Mouse (Mus musculus) limb, embryonic 15.5 days (tissue): ENCODE data around the gene Gm20388. TPM values are rescaled to one million over a fixed set of nuclear protein-coding genes. Genes with fewer than 3 reads are reported as not detected.
"Not testable (repeated sequence)": the region's sequence is repeated elsewhere in the genome, so short reads cannot be mapped to it uniquely, and the experiment has no call there.

Experiments
- ATAC-seq: fragments of 200-750 bp; cut with Nextera tagmentation; 2 replicates; pipeline ENCODE4 v1.8.0; 2017; ENCODE audit warnings: low read depth, moderate TSS enrichment; ENCODE audit not compliant: insufficient number of reproducible peaks, low FRiP score, low TSS enrichment
- H3K27ac ChIP-seq: fragments of 300-500 bp; sonication (generic); 2 replicates; pipeline ENCODE4 v1.5.1; 2015; ENCODE audit warnings: moderate library complexity, mild to moderate bottlenecking, inconsistent platforms
- H3K27me3 ChIP-seq: fragments of 300-500 bp; sonication (generic); 2 replicates; pipeline ENCODE4 v1.6.1; 2015; ENCODE audit warnings: inconsistent platforms
- H3K36me3 ChIP-seq: fragments of 300-500 bp; sonication (generic); 2 replicates; pipeline ENCODE4 v1.6.1; 2015; ENCODE audit warnings: inconsistent platforms
- H3K4me1 ChIP-seq: fragments of 300-500 bp; sonication (generic); 2 replicates; pipeline ENCODE4 v1.6.1; 2015; ENCODE audit warnings: inconsistent platforms
- H3K4me2 ChIP-seq: fragments of 300-500 bp; sonication (generic); 2 replicates; pipeline ENCODE4 v1.6.1; 2015; ENCODE audit warnings: mild to moderate bottlenecking, inconsistent platforms
- H3K4me3 ChIP-seq: fragments of 300-500 bp; sonication (generic); 2 replicates; pipeline ENCODE4 v1.5.1; 2015; ENCODE audit warnings: mild to moderate bottlenecking, inconsistent platforms
- H3K9ac ChIP-seq: fragments of 300-500 bp; sonication (generic); 2 replicates; pipeline ENCODE4 v1.6.1; 2015; ENCODE audit warnings: inconsistent platforms
- H3K9me3 ChIP-seq: fragments of 300-500 bp; sonication (generic); 2 replicates; pipeline ENCODE4 v1.6.1; 2016; ENCODE audit warnings: inconsistent platforms
- WGBS: fragments of 180-500 bp; shearing (Covaris S2); methylation state at CpG from one replicate; pipeline ENCODE4 v1.1.7; 2015; 5-methylcytosine and 5-hydroxymethylcytosine counted together
- polyA plus RNA-seq: library from polyadenylated mRNA; unstranded; fragments of >200 nt; fragmentation: Nextera tagmentation; extraction: Ambion mirVana; gene quantifications from 2 replicates; pipeline ENCODE4 v1.2.1, GENCODE M21; 2015

Gm20388 gene
- polyA plus RNA-seq, 1 experiment from 2014 or later, result 4.9 TPM

GRCm38 (mm10) chr8:123203571-123203970, 3292.9 kb downstream of the Gm20388 start:
- H3K36me3 ChIP-seq, result peaks cover 46% of the 10 kb centered on the region
- no peak overlapping the region for H3K9ac ChIP-seq
- H3K27me3 ChIP-seq, result no peaks in the 10 kb centered on the region
- H3K4me1 ChIP-seq, result no peaks in the 10 kb centered on the region
- no peak overlapping the region for H3K4me2 ChIP-seq
- no peak overlapping the region for H3K4me3 ChIP-seq
- no peaks in the 10 kb centered on the region for H3K9me3 ChIP-seq
- ATAC-seq, result no peak
- WGBS, result 84% methylated on average over 3 of the region's 3 CpGs
- no peak overlapping the region for H3K27ac ChIP-seq

GRCm38 (mm10) chr8:123211876-123212275, 3301.2 kb downstream of the Gm20388 start:
- H3K27ac ChIP-seq, result 0 out of 2 replicates have a peak overlapping the region, but pooled peaks have one; percentile 51
- H3K4me1 ChIP-seq, result peaks cover 24% of the 10 kb centered on the region
- H3K4me3 ChIP-seq, result peak overlapping the region; percentile 98
- peaks cover 37% of the 10 kb centered on the region for H3K36me3 ChIP-seq
- H3K9ac ChIP-seq, result peak overlapping the region; percentile 97
- no peaks in the 10 kb centered on the region for H3K9me3 ChIP-seq
- H3K27me3 ChIP-seq, result no peaks in the 10 kb centered on the region
- peak overlapping the region; percentile 86 for H3K4me2 ChIP-seq
- 39% methylated on average over 10 of the region's 10 CpGs for WGBS
- no peak for ATAC-seq

DNA sequence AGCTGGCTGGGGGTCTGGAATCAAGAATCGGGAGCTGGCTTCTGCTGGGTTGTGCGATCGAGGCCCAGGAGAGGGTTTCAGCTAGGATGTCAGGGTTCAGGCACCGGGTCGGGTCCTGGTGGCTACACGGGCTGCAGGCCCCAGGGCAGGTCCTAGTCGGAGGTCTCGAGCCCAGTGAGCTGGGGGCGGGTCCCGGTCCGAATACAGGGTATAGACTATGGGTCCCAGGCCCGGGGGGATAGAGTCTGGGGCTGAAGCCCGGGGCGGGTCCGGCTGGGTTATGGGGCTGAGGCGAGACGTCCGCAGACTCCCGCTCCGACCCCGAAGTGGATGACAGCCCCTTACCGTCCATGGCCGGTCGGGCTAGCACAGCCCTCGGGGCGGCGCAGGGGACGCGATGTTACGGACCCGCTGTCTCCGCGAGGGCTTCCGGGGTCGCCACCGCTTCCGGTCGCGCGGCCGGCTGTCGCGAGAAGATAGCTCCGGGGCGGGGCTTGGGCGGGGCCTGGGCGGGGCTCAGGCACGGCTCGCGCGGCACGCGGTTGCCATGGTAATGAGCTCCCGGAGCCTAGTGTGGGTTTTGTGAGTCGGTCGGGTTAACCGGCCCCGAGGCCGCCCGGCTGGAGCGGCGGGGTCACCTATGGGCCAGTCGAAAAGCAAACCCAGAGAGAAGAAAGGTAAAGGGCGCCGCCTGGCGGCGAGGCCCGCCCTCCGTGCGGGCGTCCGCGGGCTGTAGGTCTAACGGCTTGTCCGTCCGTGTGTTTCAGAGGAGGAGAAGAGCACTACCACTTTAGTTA, 3301.9 kb downstream of the Gm20388 start, which contains the start of the genes Chmp1a and Spata33:
TSS of gene Chmp1a (minus strand) at position 443 of the 797 bp plus-strand sequence.
TSS of gene Spata33 (plus strand) at position 512 of the 797 bp plus-strand sequence.
- peaks cover 24% of the 10 kb centered on the region for H3K4me1 ChIP-seq
- no peaks in the 10 kb centered on the region for H3K9me3 ChIP-seq
- no peaks in the 10 kb centered on the region for H3K27me3 ChIP-seq
- peak within 1 kb of the TSS; percentile 97 for H3K9ac ChIP-seq
- H3K27ac ChIP-seq, result peak within 1 kb of the TSS; percentile 51
- WGBS, result 2% methylated on average over 63 of the region's 76 CpGs
- peaks cover 31% of the 10 kb centered on the region for H3K36me3 ChIP-seq
- ATAC-seq, result peak; percentile 89
- H3K4me2 ChIP-seq, result peak within 1 kb of the TSS; percentile 86
- H3K4me3 ChIP-seq, result peak within 1 kb of the TSS; percentile 98

GRCm38 (mm10) chr8:123213118-123213772, 3302.6 kb downstream of the Gm20388 start:
- no peak for ATAC-seq

DNA sequence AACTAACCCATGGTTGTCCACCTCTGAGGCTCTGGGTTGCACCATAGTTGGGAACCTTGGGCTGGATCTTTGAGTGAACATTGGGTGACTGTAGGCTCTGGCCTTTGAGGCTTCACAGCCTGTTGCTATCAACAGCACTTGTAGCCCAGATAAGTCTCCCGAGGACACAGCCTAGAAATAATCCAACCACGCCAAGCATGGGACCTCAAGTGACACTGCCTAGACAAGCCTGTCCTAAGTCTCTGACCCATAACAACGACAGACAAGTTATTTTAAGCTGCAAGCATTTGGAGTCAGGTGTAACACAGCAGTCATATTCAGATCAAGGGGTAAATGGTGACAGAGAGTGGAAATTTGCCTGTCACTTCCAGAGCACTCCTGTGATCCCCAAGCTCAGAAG, 3304.8 kb downstream of the Gm20388 start:
- Histone ChIP-seq H3K27me3 (no peaks in the 10 kb centered on the region), H3K4me3 (no peak overlapping the region), H3K36me3 (0 out of 2 replicates have a peak, but pooled peaks cover 1% of the 10 kb centered on the region), H3K27ac (no peak overlapping the region), H3K4me2 (no peak overlapping the region), H3K9ac (no peak overlapping the region), H3K4me1 (peaks cover 24% of the 10 kb centered on the region), H3K9me3 (no peaks in the 10 kb centered on the region)
- no peak for ATAC-seq
- WGBS, result 80% methylated on average over 3 of the region's 3 CpGs

More at GRCm38 (mm10) chr8:123213118-123213772, 3302.6 kb downstream of the Gm20388 start:
- Histone ChIP-seq H3K4me3 (peak overlapping the region; percentile 98), H3K9me3 (no peaks in the 10 kb centered on the region), H3K27me3 (no peaks in the 10 kb centered on the region), H3K4me1 (peaks cover 24% of the 10 kb centered on the region), H3K36me3 (peaks cover 23% of the 10 kb centered on the region), H3K4me2 (peak overlapping the region; percentile 86), H3K9ac (peak overlapping the region; percentile 97), H3K27ac (peak overlapping the region; percentile 43; the same call in 1 of the 2 replicates)
- 13% methylated on average over 22 of the region's 22 CpGs for WGBS

DNA sequence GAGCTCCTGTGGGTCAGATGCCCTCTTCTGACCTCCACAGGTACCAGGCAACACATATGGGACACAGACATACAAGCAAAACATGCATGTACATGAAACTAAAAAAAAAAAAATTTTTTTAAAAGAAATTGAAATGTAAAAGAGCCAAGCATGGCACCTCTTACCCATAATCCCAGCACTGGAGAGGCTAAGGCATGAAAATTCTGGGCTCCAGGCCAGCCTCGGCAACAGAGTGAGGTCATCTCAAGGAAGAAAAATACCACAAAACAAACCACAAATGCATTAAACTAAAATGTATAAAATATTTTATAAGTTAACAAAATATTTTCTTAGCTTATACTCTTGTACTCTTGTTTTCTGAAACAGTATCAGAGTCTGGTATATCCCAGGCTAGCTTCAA, 3310.3 kb downstream of the Gm20388 start:
- ATAC-seq, result no peak
- Histone ChIP-seq H3K9me3 (no peaks in the 10 kb centered on the region), H3K27me3 (no peaks in the 10 kb centered on the region), H3K4me3 (no peak overlapping the region), H3K4me2 (no peak overlapping the region), H3K27ac (no peak overlapping the region), H3K36me3 (no peaks in the 10 kb centered on the region), H3K9ac (no peak overlapping the region), H3K4me1 (peaks cover 14% of the 10 kb centered on the region)
- WGBS, result 39% methylated on average over 1 of the region's 1 CpGs

DNA sequence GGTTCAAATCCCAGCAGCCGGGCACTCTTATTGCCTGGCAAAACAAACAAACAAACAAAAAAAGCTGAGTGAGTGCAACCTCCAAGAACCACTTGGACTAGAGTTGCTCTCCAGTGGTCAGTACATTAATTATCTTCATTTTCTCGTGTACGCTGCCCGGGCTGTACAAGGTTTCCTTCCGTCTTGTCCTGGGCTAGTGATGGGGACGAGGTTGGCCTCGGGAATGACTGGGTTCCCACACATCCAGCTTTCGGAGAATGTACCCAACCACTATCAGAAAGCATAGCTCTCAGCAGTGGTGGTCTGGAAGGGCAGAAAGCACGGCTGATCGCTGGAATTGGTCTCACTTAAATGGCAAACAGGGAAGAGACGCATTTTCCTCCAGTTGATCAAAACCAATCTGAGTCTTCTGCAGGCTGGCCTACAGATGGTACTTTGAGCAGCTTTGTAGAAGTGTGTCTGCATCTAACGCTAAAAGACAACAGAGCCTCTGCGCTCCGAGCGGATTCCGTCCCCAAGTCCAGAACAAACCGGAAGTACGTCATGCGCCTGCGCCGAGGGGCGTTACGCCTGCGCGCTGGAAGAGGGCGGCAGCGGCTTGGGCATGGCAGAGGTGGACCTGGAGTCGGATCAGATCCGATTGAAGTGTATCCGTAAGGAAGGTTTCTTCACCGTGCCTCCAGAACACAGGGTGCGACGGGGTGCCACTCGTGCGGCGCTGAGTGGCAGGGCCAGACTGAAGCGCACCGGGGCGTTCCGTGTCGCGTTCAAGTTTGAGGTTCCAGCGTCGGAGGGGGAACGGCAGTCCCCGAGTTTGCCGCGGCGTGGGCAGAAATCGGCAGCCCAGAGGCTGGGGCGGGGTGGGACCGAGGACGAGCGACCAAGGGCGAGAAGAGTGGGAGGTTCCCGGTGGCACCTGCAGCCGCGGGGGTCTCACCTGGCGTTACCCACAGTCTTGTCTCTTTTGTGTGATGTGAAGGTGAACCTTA, 3313.9 kb downstream of the Gm20388 start, which contains the start of gene Cdk10:
TSS of gene Cdk10 (plus strand) at position 565 of the 989 bp plus-strand sequence.
- H3K4me1 ChIP-seq, result peaks cover 15% of the 10 kb centered on the region
- peak within 1 kb of the TSS; percentile 91 for H3K27ac ChIP-seq
- peak; percentile 67; the same call in 1 of the 2 replicates for ATAC-seq
- H3K9me3 ChIP-seq, result no peaks in the 10 kb centered on the region
- no peaks in the 10 kb centered on the region for H3K27me3 ChIP-seq
- H3K36me3 ChIP-seq, result peaks cover 27% of the 10 kb centered on the region
- H3K9ac ChIP-seq, result peak within 1 kb of the TSS; percentile 88
- peak within 1 kb of the TSS; percentile 87 for H3K4me2 ChIP-seq
- WGBS, result 3% methylated on average over 59 of the region's 59 CpGs
- peak within 1 kb of the TSS; percentile 89 for H3K4me3 ChIP-seq

DNA sequence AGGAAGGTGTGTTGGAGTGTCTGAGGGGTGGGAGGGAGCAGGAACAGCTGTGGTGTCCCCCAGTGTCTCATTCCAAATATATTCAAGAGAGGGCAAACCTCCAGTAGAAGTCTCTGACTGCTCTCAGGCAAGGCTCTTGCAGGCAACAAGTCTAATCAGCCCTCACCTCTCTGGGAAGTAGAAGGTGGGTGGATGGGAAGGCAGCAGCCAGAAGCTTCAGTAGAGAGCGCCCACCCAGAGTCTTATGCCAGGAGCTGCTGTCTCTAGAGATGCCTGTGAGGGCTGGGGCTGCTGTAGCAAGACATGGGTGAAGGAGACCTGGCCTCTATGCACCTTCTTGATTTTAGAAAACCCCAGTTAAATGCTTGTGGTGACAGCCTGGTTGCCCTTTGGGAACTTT, 3317.8 kb downstream of the Gm20388 start:
- WGBS, result 92% methylated on average over 1 of the region's 1 CpGs
- no peak for ATAC-seq

GRCm38 (mm10) chr8:123230326-123230725, 3319.7 kb downstream of the Gm20388 start:
- ATAC-seq, H3K27ac ChIP-seq, H3K4me3 ChIP-seq, H3K9ac ChIP-seq, H3K9me3 ChIP-seq, H3K4me2 ChIP-seq: not testable (repeated sequence)
- peaks cover 25% of the 10 kb centered on the region for H3K4me1 ChIP-seq
- peaks cover 28% of the 10 kb centered on the region for H3K27me3 ChIP-seq
- 80% methylated on average over 11 of the region's 11 CpGs for WGBS
- H3K36me3 ChIP-seq, result peaks cover 34% of the 10 kb centered on the region

More for the DNA sequence above, 3317.8 kb downstream of the Gm20388 start:
- no peak overlapping the region for H3K4me2 ChIP-seq
- H3K4me1 ChIP-seq, result peaks cover 22% of the 10 kb centered on the region
- H3K9ac ChIP-seq, result no peak overlapping the region
- peaks cover 11% of the 10 kb centered on the region for H3K27me3 ChIP-seq
- no peak overlapping the region for H3K27ac ChIP-seq
- H3K36me3 ChIP-seq, result peaks cover 34% of the 10 kb centered on the region
- no peaks in the 10 kb centered on the region for H3K9me3 ChIP-seq
- H3K4me3 ChIP-seq, result no peak overlapping the region

DNA sequence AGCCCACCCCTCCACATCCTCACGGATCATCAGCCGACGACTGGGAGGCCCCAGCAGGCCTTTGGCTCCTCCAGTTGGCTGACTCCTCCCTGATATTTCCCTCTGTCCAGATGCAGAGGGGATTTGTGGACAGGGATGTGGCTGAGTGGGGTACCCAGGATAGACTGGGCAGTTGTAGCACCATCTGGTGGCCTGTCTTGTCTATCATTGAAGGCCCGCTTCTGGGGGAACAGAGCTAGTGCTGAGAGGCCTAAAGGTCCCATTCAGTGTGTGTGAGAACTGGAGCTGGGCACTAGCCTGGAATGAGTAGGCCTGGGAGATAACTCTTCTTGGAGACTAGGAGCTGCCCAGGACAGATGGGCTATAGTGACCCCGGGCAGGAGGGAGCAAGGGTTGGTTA, 3321.1 kb downstream of the Gm20388 start:
- Histone ChIP-seq H3K4me2 (no peak overlapping the region), H3K36me3 (peaks cover 34% of the 10 kb centered on the region), H3K4me3 (no peak overlapping the region), H3K9ac (no peak overlapping the region), H3K4me1 (peaks cover 29% of the 10 kb centered on the region), H3K27me3 (peaks cover 32% of the 10 kb centered on the region), H3K9me3 (no peaks in the 10 kb centered on the region), H3K27ac (no peak overlapping the region)
- ATAC-seq, result no peak
- 61% methylated on average over 5 of the region's 5 CpGs for WGBS

- peaks cover 26% of the 10 kb centered on the region for H3K36me3 ChIP-seq
- WGBS, result 28% methylated on average over 7 of the region's 7 CpGs
- peaks cover 32% of the 10 kb centered on the region for H3K27me3 ChIP-seq
- H3K4me1 ChIP-seq, result peaks cover 29% of the 10 kb centered on the region
- no peak overlapping the region for H3K9ac ChIP-seq
- H3K27ac ChIP-seq, result no peak overlapping the region
- H3K4me2 ChIP-seq, result no peak overlapping the region
- H3K4me3 ChIP-seq, result no peak overlapping the region
- ATAC-seq, result no peak
- no peaks in the 10 kb centered on the region for H3K9me3 ChIP-seq
These were observed 3321.9 kb downstream of the Gm20388 start for GRCm38 (mm10) chr8:123232553-123232952.
